Mouse (Mus musculus): ENCODE results near the gene Scin.

GRCm38 (mm10) chr12:40035506-40035905 lies 98.5 kb downstream of the Scin start:
- TF ChIP-seq GATA1 (IDR thresholded peaks at IDR 0.05; ENCODE audit: borderline replicate concordance, low read length) (no peak), FLI1 (IDR thresholded peaks at IDR 0.05; ENCODE audit: low read length) (no peak)
